Mouse (Mus musculus) heart, embryonic 11.5 days (tissue): ENCODE data around the gene Ubac2. TPM values are rescaled to one million over a fixed set of nuclear protein-coding genes. Genes with fewer than 3 reads are reported as not detected.

Experiments
- ATAC-seq: fragments of 200-750 bp; cut with Nextera tagmentation; replicated peaks from 2 replicates; pipeline ENCODE4 v1.8.0; 2017; ENCODE audit warnings: moderate library complexity; ENCODE audit not compliant: insufficient number of reproducible peaks, low FRiP score, low TSS enrichment
- H3K27ac ChIP-seq: fragments of 300-500 bp; sonication (generic); 2 replicates; pipeline ENCODE4 v1.5.1; 2014; ENCODE audit warnings: mild to moderate bottlenecking, low read depth, low read length
- H3K27me3 ChIP-seq: fragments of 300-500 bp; sonication (generic); 2 replicates; pipeline ENCODE4 v1.6.1; 2014; ENCODE audit warnings: mild to moderate bottlenecking, low read length, mixed read lengths; ENCODE audit not compliant: control insufficient read depth, insufficient read depth
- H3K36me3 ChIP-seq: fragments of 300-500 bp; sonication (generic); 2 replicates; pipeline ENCODE4 v1.6.1; 2014; ENCODE audit warnings: mild to moderate bottlenecking, low read length, moderate library complexity, mixed read lengths; ENCODE audit not compliant: control insufficient read depth, insufficient read depth
- H3K4me1 ChIP-seq: fragments of 300-500 bp; sonication (generic); 2 replicates; pipeline ENCODE4 v1.6.1; 2014; ENCODE audit warnings: low read length; ENCODE audit not compliant: control insufficient read depth, insufficient read depth
- H3K4me2 ChIP-seq: fragments of 300-500 bp; sonication (generic); 2 replicates; pipeline ENCODE4 v1.6.1; 2014; ENCODE audit warnings: mild to moderate bottlenecking, moderate library complexity
- H3K4me3 ChIP-seq: fragments of 300-500 bp; sonication (generic); 2 replicates; pipeline ENCODE4 v1.5.1; 2014; ENCODE audit warnings: low read depth, low read length
- H3K9ac ChIP-seq: fragments of 300-500 bp; sonication (generic); 2 replicates; pipeline ENCODE4 v1.6.1; 2014; ENCODE audit warnings: mild to moderate bottlenecking, low read depth, low read length, moderate library complexity
- H3K9me3 ChIP-seq: fragments of 300-500 bp; sonication (generic); replicated peaks from 2 replicates; pipeline ENCODE4 v1.6.1; 2016; ENCODE audit warnings: low read length; ENCODE audit not compliant: control insufficient read depth
- WGBS: fragments of 180-500 bp; shearing (Covaris S2); extraction: QIAGEN DNeasy Blood & Tissue Kit; methylation state at CpG from one replicate; pipeline ENCODE4 v1.1.7; 2014; ENCODE audit not compliant: insufficient replicate concordance; 5-methylcytosine and 5-hydroxymethylcytosine counted together
- polyA plus RNA-seq: library from polyadenylated mRNA; unstranded; fragments of >200 nt; fragmentation: Nextera tagmentation; extraction: Ambion mirVana; gene quantifications from 2 replicates; pipeline ENCODE4 v1.2.1, GENCODE M21; 2014

Ubac2 gene
- polyA plus RNA-seq, 1 experiment from 2014 or later, result 63.4 TPM

- no peak for ATAC-seq
- Histone ChIP-seq H3K27me3 (no peaks in the 10 kb centered on the region), H3K27ac (no peak overlapping the region), H3K4me1 (peaks cover 5% of the 10 kb centered on the region; the same call in 1 of the 2 replicates), H3K4me3 (no peak overlapping the region), H3K36me3 (no peaks in the 10 kb centered on the region), H3K9me3 (no peaks in the 10 kb centered on the region), H3K9ac (no peak overlapping the region), H3K4me2 (no peak overlapping the region)
Measured at GRCm38 (mm10) chr14:122003812-122004211, 125.4 kb downstream of the Ubac2 start.

GRCm38 (mm10) chr14:122008261-122008660, 129.8 kb downstream of the Ubac2 start:
- Histone ChIP-seq H3K9ac (no peak overlapping the region), H3K4me2 (no peak overlapping the region), H3K4me3 (no peak overlapping the region), H3K36me3 (no peaks in the 10 kb centered on the region), H3K9me3 (no peaks in the 10 kb centered on the region), H3K4me1 (0 out of 2 replicates have a peak, but pooled peaks cover 5% of the 10 kb centered on the region), H3K27me3 (no peaks in the 10 kb centered on the region), H3K27ac (no peak overlapping the region)
- 83% methylated on average over 4 of the region's 4 CpGs for WGBS
- no peak for ATAC-seq

- H3K36me3 ChIP-seq, result no peaks in the 10 kb centered on the region
- WGBS, result 90% methylated on average over 13 of the region's 13 CpGs
- H3K27me3 ChIP-seq, result no peaks in the 10 kb centered on the region
- no peak for ATAC-seq
- H3K9ac ChIP-seq, result no peak overlapping the region
- H3K4me1 ChIP-seq, result 0 out of 2 replicates have a peak, but pooled peaks cover 5% of the 10 kb centered on the region
- H3K27ac ChIP-seq, result no peak overlapping the region
- no peak overlapping the region for H3K4me2 ChIP-seq
- H3K4me3 ChIP-seq, result no peak overlapping the region
- H3K9me3 ChIP-seq, result no peaks in the 10 kb centered on the region
Measured at GRCm38 (mm10) chr14:122009502-122009901, 131.1 kb downstream of the Ubac2 start.

- Histone ChIP-seq H3K4me3 (no peak overlapping the region), H3K4me2 (no peak overlapping the region), H3K9ac (no peak overlapping the region), H3K9me3 (no peaks in the 10 kb centered on the region), H3K27ac (no peak overlapping the region), H3K36me3 (no peaks in the 10 kb centered on the region), H3K27me3 (no peaks in the 10 kb centered on the region), H3K4me1 (0 out of 2 replicates have a peak, but pooled peaks cover 5% of the 10 kb centered on the region)
- 81% methylated on average over 7 of the region's 7 CpGs for WGBS
- no peak for ATAC-seq
Measured at GRCm38 (mm10) chr14:122010301-122010700, 131.9 kb downstream of the Ubac2 start.

- H3K27me3 ChIP-seq, result no peaks in the 10 kb centered on the region
- no peak overlapping the region for H3K4me2 ChIP-seq
- H3K9me3 ChIP-seq, result no peaks in the 10 kb centered on the region
- ATAC-seq, result no peak
- 90% methylated on average over 8 of the region's 8 CpGs for WGBS
- H3K9ac ChIP-seq, result no peak overlapping the region
- no peak overlapping the region for H3K27ac ChIP-seq
- peaks cover 12% of the 10 kb centered on the region; the same call in 1 of the 2 replicates for H3K4me1 ChIP-seq
- no peak overlapping the region for H3K4me3 ChIP-seq
- no peaks in the 10 kb centered on the region for H3K36me3 ChIP-seq
Measured at GRCm38 (mm10) chr14:122011768-122012167, 133.3 kb downstream of the Ubac2 start.

- H3K4me3 ChIP-seq, result no peak overlapping the region
- peaks cover 13% of the 10 kb centered on the region; the same call in 1 of the 2 replicates for H3K4me1 ChIP-seq
- ATAC-seq, result no peak
- no peaks in the 10 kb centered on the region for H3K36me3 ChIP-seq
- H3K27ac ChIP-seq, result no peak overlapping the region
- WGBS, result 44% methylated on average over 5 of the region's 5 CpGs
- no peak overlapping the region for H3K9ac ChIP-seq
- H3K27me3 ChIP-seq, result no peaks in the 10 kb centered on the region
- no peak overlapping the region for H3K4me2 ChIP-seq
- H3K9me3 ChIP-seq, result no peaks in the 10 kb centered on the region
Measured at GRCm38 (mm10) chr14:122012193-122012592, 133.8 kb downstream of the Ubac2 start.

- Histone ChIP-seq H3K36me3 (no peaks in the 10 kb centered on the region), H3K9ac (no peak overlapping the region), H3K9me3 (no peaks in the 10 kb centered on the region), H3K27me3 (no peaks in the 10 kb centered on the region), H3K27ac (no peak overlapping the region), H3K4me2 (no peak overlapping the region), H3K4me1 (peaks cover 16% of the 10 kb centered on the region; the same call in 1 of the 2 replicates), H3K4me3 (no peak overlapping the region)
- ATAC-seq, result no peak
- WGBS, result 70% methylated on average over 13 of the region's 13 CpGs
Measured at GRCm38 (mm10) chr14:122012814-122013213, 134.4 kb downstream of the Ubac2 start.

- Histone ChIP-seq H3K4me1 (peaks cover 16% of the 10 kb centered on the region; the same call in 1 of the 2 replicates), H3K4me2 (no peak overlapping the region), H3K27me3 (no peaks in the 10 kb centered on the region), H3K9ac (no peak overlapping the region), H3K9me3 (no peaks in the 10 kb centered on the region), H3K27ac (no peak overlapping the region), H3K36me3 (no peaks in the 10 kb centered on the region), H3K4me3 (no peak overlapping the region)
- no peak for ATAC-seq
- 73% methylated on average over 14 of the region's 14 CpGs for WGBS
Measured at GRCm38 (mm10) chr14:122013417-122013951, 135.1 kb downstream of the Ubac2 start.

- Histone ChIP-seq H3K27ac (no peak overlapping the region), H3K9ac (no peak overlapping the region), H3K36me3 (no peaks in the 10 kb centered on the region), H3K4me3 (no peak overlapping the region), H3K4me1 (peaks cover 22% of the 10 kb centered on the region), H3K27me3 (no peaks in the 10 kb centered on the region), H3K4me2 (no peak overlapping the region), H3K9me3 (no peaks in the 10 kb centered on the region)
- no peak for ATAC-seq
- WGBS, result 83% methylated on average over 2 of the region's 2 CpGs
Measured at GRCm38 (mm10) chr14:122017958-122018357, 139.5 kb downstream of the Ubac2 start.
